18 mouse cellular contexts compared by ENCODE assay signal in the genomic region with DNA sequence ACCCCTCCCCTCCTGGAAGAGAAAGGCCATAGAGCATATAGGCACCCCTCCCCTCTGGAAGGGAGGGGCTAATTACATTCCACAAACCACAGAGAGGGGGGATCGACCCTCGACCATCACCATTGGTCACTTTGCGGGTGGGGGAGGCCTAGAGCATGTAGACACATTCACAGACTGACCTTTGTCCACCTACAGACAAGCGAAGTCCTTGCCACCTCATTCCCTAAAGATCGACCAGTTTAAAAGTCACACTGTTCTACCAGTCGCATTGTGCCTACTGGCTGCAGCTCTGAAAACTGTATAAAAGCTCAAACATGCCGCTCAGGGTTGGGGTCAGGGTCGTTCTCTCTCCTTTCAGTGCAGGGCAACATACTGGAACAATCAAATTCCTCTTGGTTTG. TPM values are rescaled to one million over a fixed set of nuclear protein-coding genes. Genes with fewer than 3 reads are reported as not detected.
DNase-seq lines count a peak whose midpoint lies in the region; ATAC-seq and TF ChIP-seq lines count a peak whose summit lies in the region.
"Had no signal": no experiment of that assay in that cellular context is flagged by ENCODE, and none has a peak within 500 bp of the region (broad histone marks: within the 10 kb centered on the region; RNA-seq: fewer than 3 reads in every experiment).

No protein-coding gene starts in this region.

- ATAC-seq in kidney, embryonic 16.5 days (ENCODE audit: low FRiP score, low TSS enrichment) = peak; percentile 65
- peak; percentile 93 for ATAC-seq in liver, postnatal 0 days
- ATAC-seq: forebrain, embryonic 16.5 days; Patski had no signal

- no peaks in the 10 kb centered on the region for H3K4me1 ChIP-seq in kidney, embryonic 16.5 days (ENCODE audit: insufficient read depth, low read length)
- H3K4me1 ChIP-seq in liver, postnatal 0 days (ENCODE audit: insufficient read depth) = peaks cover 9% of the 10 kb centered on the region
- H3K4me1 ChIP-seq: embryonic facial prominence, embryonic 15.5 days; midbrain, embryonic 10.5 days had no signal

- H3K4me2 ChIP-seq in kidney, embryonic 16.5 days (replicated peaks; ENCODE audit: low read depth, low read length) = no peak overlapping the region
- peak overlapping the region; percentile 33 for H3K4me2 ChIP-seq in liver, postnatal 0 days (ENCODE audit: low read depth, low read length)
- H3K4me2 ChIP-seq: embryonic facial prominence, embryonic 15.5 days; lung, embryonic 14.5 days had no signal

- no peak for DNase-seq in kidney, adult 9 months
- peak; percentile 26 for DNase-seq in embryo, embryonic 10 days (ENCODE audit: low spot score)
- peak; percentile 10 for DNase-seq in forelimb bud, embryonic 11.5 days (ENCODE audit: low read depth, low spot score)
- DNase-seq in liver, postnatal 0 days = peak; percentile 61
- DNase-seq in left cerebral cortex, postnatal 14 days (ENCODE audit: low spot score in 2 of 2) = no peak
- DNase-seq in lung, postnatal 25 days (ENCODE audit: low spot score) = no peak
- DNase-seq: cerebellum, adult 2 months; heart, postnatal 36 days; kidney, adult 11 months; lung, embryonic 14.5 days; spleen, adult 18-20 months had no signal

- H3K9ac ChIP-seq in kidney, embryonic 16.5 days (replicated peaks; ENCODE audit: low read length) = no peak overlapping the region
- H3K9ac ChIP-seq in liver, postnatal 0 days (replicated peaks) = no peak overlapping the region
- H3K9ac ChIP-seq: embryonic facial prominence, embryonic 15.5 days; lung, embryonic 14.5 days had no signal

- no peaks in the 10 kb centered on the region for H3K36me3 ChIP-seq in kidney, embryonic 16.5 days (ENCODE audit: insufficient read depth, low read length)
- H3K36me3 ChIP-seq in liver, postnatal 0 days (replicated peaks; ENCODE audit: insufficient read depth, low read length) = peaks cover 13% of the 10 kb centered on the region

- H3K9me3 ChIP-seq in kidney, embryonic 16.5 days (ENCODE audit: low read length) = no peaks in the 10 kb centered on the region
- no peaks in the 10 kb centered on the region for H3K9me3 ChIP-seq in liver, postnatal 0 days (ENCODE audit: low read length)
- H3K9me3 ChIP-seq: embryonic facial prominence, embryonic 15.5 days; midbrain, embryonic 10.5 days had no signal

- no peak overlapping the region for H3K4me3 ChIP-seq in kidney, embryonic 16.5 days (ENCODE audit: low read length)
- H3K4me3 ChIP-seq in liver, postnatal 0 days (ENCODE audit: low read depth, low read length) = no peak overlapping the region
- H3K4me3 ChIP-seq: embryonic facial prominence, embryonic 15.5 days; left cerebral cortex, adult 2 months; midbrain, embryonic 10.5 days had no signal

- 78% methylated on average over 8 of the region's 8 CpGs for WGBS in kidney, embryonic 16.5 days
- WGBS in liver, postnatal 0 days (ENCODE audit: insufficient replicate concordance) = 54% methylated on average over 8 of the region's 8 CpGs

- intact Hi-C loops in left cerebral cortex, postnatal 14 days (cut with DNase I) = no loop called here

- peak; percentile 69 for TF ChIP-seq EP300 in liver, postnatal 0 days (IDR thresholded peaks at IDR 0.05; ENCODE audit: low read depth)

- no peak overlapping the region for H3K27ac ChIP-seq in kidney, embryonic 16.5 days (ENCODE audit: low read length)
- H3K27ac ChIP-seq in liver, postnatal 0 days (ENCODE audit: low read depth) = peak overlapping the region; percentile 82
- H3K27ac ChIP-seq: embryonic facial prominence, embryonic 15.5 days; left cerebral cortex, adult 2 months; midbrain, embryonic 10.5 days had no signal

- no peaks in the 10 kb centered on the region for H3K27me3 ChIP-seq in kidney, embryonic 16.5 days (ENCODE audit: insufficient read depth, low read length)
- H3K27me3 ChIP-seq in liver, postnatal 0 days (ENCODE audit: insufficient read depth, low read length) = no peaks in the 10 kb centered on the region
- H3K27me3 ChIP-seq: CH12.LX; embryonic facial prominence, embryonic 15.5 days; Patski had no signal

- TF ChIP-seq CTCF in liver, postnatal 0 days (IDR thresholded peaks at IDR 0.05; ENCODE audit: low read depth) = no peak

RNA-seq across cellular contexts. Expression of a gene that starts 15.7 kb away (rescaled TPM):
- 36.0 TPM in 2 replicates for polyA plus RNA-seq in kidney, embryonic 16.5 days (2015; fragmentation: Nextera tagmentation; extraction: Ambion mirVana)
- polyA plus RNA-seq in liver, postnatal 0 days (2015; fragmentation: Nextera tagmentation; extraction: Ambion mirVana) = 139 and 144 TPM in 2 replicates
- total RNA-seq in left cerebral cortex, postnatal 14 days (2021) = 10 to 100 TPM; 15.7 to 18.6 TPM

RNA-seq across cellular contexts. Expression of a gene that starts 36.6 kb away (rescaled TPM):
- 2.2 and 2.7 TPM in 2 replicates for polyA plus RNA-seq in kidney, embryonic 16.5 days (2015; fragmentation: Nextera tagmentation; extraction: Ambion mirVana)
- polyA plus RNA-seq in liver, postnatal 0 days (2015; fragmentation: Nextera tagmentation; extraction: Ambion mirVana) = 0.07 TPM in 1 of 2 replicates, not detected in the other
- total RNA-seq in left cerebral cortex, postnatal 14 days (2021) = under 1 TPM; 0.59 to 0.89 TPM
- total RNA-seq: CH12.LX had no signal
- polyA plus RNA-seq: Patski had no signal

RNA-seq across cellular contexts. Expression of a gene that starts 39.0 kb away (rescaled TPM):
- 11.5 and 11.8 TPM in 2 replicates for polyA plus RNA-seq in kidney, embryonic 16.5 days (2015; fragmentation: Nextera tagmentation; extraction: Ambion mirVana)
- 3.5 and 3.7 TPM in 2 replicates for polyA plus RNA-seq in liver, postnatal 0 days (2015; fragmentation: Nextera tagmentation; extraction: Ambion mirVana)
- total RNA-seq in left cerebral cortex, postnatal 14 days (2021) = 1 to 10 TPM; 7.7 TPM

Comparison
In these comparisons a context has a peak if more than half of its experiments do, and no peak if none do; other contexts are left out.
1. DNase-seq: peak in embryo, embryonic 10 days (single experiment), forelimb bud, embryonic 11.5 days (single experiment) and liver, postnatal 0 days (single experiment); none in kidney, adult 9 months (single experiment), left cerebral cortex, postnatal 14 days (0 of 2) and lung, postnatal 25 days (single experiment).